Mouse (Mus musculus) olfactory bulb, adult 2 months (tissue): ENCODE data around the gene Arhgap21.

Experiments
- CTCF ChIP-seq: fragments of 200-500 bp; IDR thresholded peaks from 2 replicates; pipeline ENCODE4 v1.5.1; 2012; ENCODE audit warnings: low read depth, mild to moderate bottlenecking, low read length, moderate library complexity; ENCODE audit not compliant: insufficient read depth
- POLR2A ChIP-seq: fragments of 200-500 bp; IDR thresholded peaks from 2 replicates; pipeline ENCODE4 v1.6.1; 2012; ENCODE audit warnings: mild to moderate bottlenecking, low read depth, low read length, moderate library complexity; ENCODE audit not compliant: insufficient read depth

DNA sequence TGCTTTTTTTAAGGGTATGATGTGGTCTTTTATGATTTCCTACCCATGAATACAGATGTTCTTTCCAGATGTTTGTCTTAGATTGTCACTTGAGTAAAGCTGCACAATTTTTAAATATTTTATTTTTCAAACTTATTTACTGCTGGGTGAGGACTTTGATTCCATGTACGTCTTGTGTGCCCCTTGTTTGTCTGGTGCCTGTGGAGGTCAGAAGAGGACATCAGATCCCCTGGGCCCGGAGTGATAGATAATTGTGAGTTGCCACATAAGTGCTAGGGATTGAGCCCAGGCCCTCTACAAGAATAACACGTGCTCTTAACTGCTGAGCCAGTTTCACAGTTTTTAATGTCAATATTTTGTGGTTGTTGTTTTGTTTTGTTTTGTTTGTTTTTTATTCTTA is 19.1 kb upstream of the Arhgap21 start:
- no peak for TF ChIP-seq POLR2A
- TF ChIP-seq CTCF, result no peak
